Mouse (Mus musculus) thymus, adult 2 months (tissue): ENCODE data around the gene 5830473C10Rik.

Experiments
- CTCF ChIP-seq: fragments of 200-500 bp; IDR thresholded peaks from 2 replicates; pipeline ENCODE4 v1.5.1; 2012; ENCODE audit warnings: mild to moderate bottlenecking, control low read depth, low read length, moderate library complexity, borderline replicate concordance; ENCODE audit not compliant: control insufficient read depth, poor library complexity, insufficient read depth; ENCODE audit errors: extremely low read depth
- POLR2A ChIP-seq: fragments of 200-500 bp; IDR thresholded peaks from 2 replicates; pipeline ENCODE4 v1.6.1; 2012; ENCODE audit warnings: mild to moderate bottlenecking, low read length, control low read depth, moderate library complexity; ENCODE audit not compliant: control insufficient read depth, poor library complexity, insufficient read depth; ENCODE audit errors: extremely low read depth

DNA sequence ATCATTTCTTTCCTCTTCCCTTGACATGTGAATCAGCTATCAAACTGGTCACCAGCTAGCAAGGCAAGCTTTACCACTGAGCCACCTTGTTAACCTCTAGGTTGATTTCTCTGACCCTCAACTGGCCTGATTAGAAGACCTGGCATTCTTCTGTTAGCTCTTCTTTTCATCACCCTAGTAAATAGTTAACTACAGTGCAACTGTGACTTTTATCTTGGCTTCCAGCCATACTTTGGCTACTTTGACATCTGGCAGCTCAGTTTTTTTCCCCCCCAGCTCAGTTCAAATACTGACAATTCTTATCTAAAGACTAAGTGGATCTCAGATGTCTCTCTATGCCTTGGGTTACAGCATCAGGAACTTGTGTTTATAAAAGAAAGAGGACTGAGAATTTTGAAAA, 7.4 kb downstream of the 5830473C10Rik start:
- TF ChIP-seq CTCF (no peak), POLR2A (no peak)
